Mouse (Mus musculus) hindbrain, embryonic 14.5 days (tissue): ENCODE measurements around the gene Klrd1. TPM values are rescaled to one million over a fixed set of nuclear protein-coding genes. Genes with fewer than 3 reads are reported as not detected.

Source experiments
- ATAC-seq: fragments of 200-750 bp; cut with Nextera tagmentation; 2 replicates; pipeline ENCODE4 v1.8.0; 2017; ENCODE audit warnings: moderate number of reproducible peaks, mild to moderate bottlenecking, moderate TSS enrichment, moderate library complexity; ENCODE audit not compliant: low FRiP score
- DNase-seq: peaks from one replicate; pipeline ENCODE4 v3.0.0-alpha.2; 2015; ENCODE audit warnings: low spot score
- H3K27ac ChIP-seq: fragments of 300-500 bp; sonication (generic); 2 replicates; pipeline ENCODE4 v1.5.1; 2014; ENCODE audit warnings: mild to moderate bottlenecking, moderate library complexity
- H3K27me3 ChIP-seq: fragments of 300-500 bp; sonication (generic); 2 replicates; pipeline ENCODE4 v1.6.1; 2014; ENCODE audit warnings: mild to moderate bottlenecking, low read length, mixed read lengths; ENCODE audit not compliant: control insufficient read depth, insufficient read depth
- H3K36me3 ChIP-seq: fragments of 300-500 bp; sonication (generic); replicated peaks from 2 replicates; pipeline ENCODE4 v1.6.1; 2014; ENCODE audit not compliant: control insufficient read depth, insufficient read depth
- H3K4me1 ChIP-seq: fragments of 300-500 bp; sonication (generic); replicated peaks from 2 replicates; pipeline ENCODE4 v1.6.1; 2014; ENCODE audit warnings: antibody characterized with exemption, low read length, mixed read lengths; ENCODE audit not compliant: control insufficient read depth, insufficient read depth
- H3K4me2 ChIP-seq: fragments of 300-500 bp; sonication (generic); replicated peaks from 2 replicates; pipeline ENCODE4 v1.6.1; 2014; ENCODE audit warnings: mild to moderate bottlenecking, moderate library complexity
- H3K4me3 ChIP-seq: fragments of 300-500 bp; sonication (generic); replicated peaks from 2 replicates; pipeline ENCODE4 v1.5.1; 2014; ENCODE audit warnings: mild to moderate bottlenecking, low read length
- H3K9ac ChIP-seq: fragments of 300-500 bp; sonication (generic); 2 replicates; pipeline ENCODE4 v1.6.1; 2014
- H3K9me3 ChIP-seq: fragments of 300-500 bp; sonication (generic); 2 replicates; pipeline ENCODE4 v1.6.1; 2016; ENCODE audit warnings: low read length; ENCODE audit not compliant: control insufficient read depth
- WGBS: fragments of 180-500 bp; shearing (Covaris S2); extraction: QIAGEN DNeasy Blood & Tissue Kit; methylation state at CpG from one replicate; pipeline ENCODE4 v1.1.7; 2014; 5-methylcytosine and 5-hydroxymethylcytosine counted together
- polyA plus RNA-seq: library from polyadenylated mRNA; unstranded; fragments of >200 nt; fragmentation: Nextera tagmentation; extraction: Ambion mirVana; gene quantifications from 2 replicates; pipeline ENCODE4 v1.2.1, GENCODE M21; 2014

The Klrd1 gene
- not detected in 2 replicates for polyA plus RNA-seq

- Histone ChIP-seq H3K36me3 (no peaks in the 10 kb centered on the region), H3K9ac (no peak within 1 kb of the TSS), H3K27me3 (no peaks in the 10 kb centered on the region), H3K27ac (no peak within 1 kb of the TSS), H3K4me3 (no peak within 1 kb of the TSS), H3K4me2 (no peak within 1 kb of the TSS), H3K4me1 (no peaks in the 10 kb centered on the region), H3K9me3 (no peaks in the 10 kb centered on the region)
- WGBS, result 90% methylated on average over 3 of the region's 3 CpGs
- DNase-seq (no peak), ATAC-seq (no peak)
These were observed at the start of gene Klrd1 for GRCm38 (mm10) chr6:129591508-129591907. TSS of gene Klrd1 (plus strand) at chr6:129591782.

GRCm38 (mm10) chr6:129541931-129542330, 49.7 kb upstream of the Klrd1 start:
- Histone ChIP-seq H3K9ac (no peak overlapping the region), H3K36me3 (peaks cover 60% of the 10 kb centered on the region), H3K27ac (no peak overlapping the region), H3K9me3 (no peaks in the 10 kb centered on the region), H3K4me2 (no peak overlapping the region), H3K4me3 (no peak overlapping the region), H3K27me3 (no peaks in the 10 kb centered on the region), H3K4me1 (0 out of 2 replicates have a peak, but pooled peaks cover under 1% of the 10 kb centered on the region)
- DNase-seq, result no peak
- 36% methylated on average over 9 of the region's 9 CpGs for WGBS
- ATAC-seq, result no peak

- DNase-seq (no peak), ATAC-seq (no peak)
- Histone ChIP-seq H3K9ac (no peak overlapping the region), H3K4me3 (no peak overlapping the region), H3K4me1 (no peaks in the 10 kb centered on the region), H3K27me3 (no peaks in the 10 kb centered on the region), H3K27ac (no peak overlapping the region), H3K36me3 (peaks cover 57% of the 10 kb centered on the region), H3K9me3 (no peaks in the 10 kb centered on the region), H3K4me2 (no peak overlapping the region)
- 93% methylated on average over 3 of the region's 3 CpGs for WGBS
These were observed 49.0 kb upstream of the Klrd1 start for GRCm38 (mm10) chr6:129542540-129542939.

GRCm38 (mm10) chr6:129543709-129544606, 47.6 kb upstream of the Klrd1 start:
- Histone ChIP-seq H3K9ac (no peak overlapping the region), H3K9me3 (no peaks in the 10 kb centered on the region), H3K27ac (no peak overlapping the region), H3K27me3 (no peaks in the 10 kb centered on the region), H3K4me1 (no peaks in the 10 kb centered on the region), H3K36me3 (peaks cover 42% of the 10 kb centered on the region), H3K4me2 (no peak overlapping the region), H3K4me3 (no peak overlapping the region)
- 54% methylated on average over 6 of the region's 6 CpGs for WGBS
- DNase-seq, result peak; percentile 80
- ATAC-seq, result peak; percentile 85

- DNase-seq (no peak), ATAC-seq (no peak)
- Histone ChIP-seq H3K9ac (no peak overlapping the region), H3K27me3 (no peaks in the 10 kb centered on the region), H3K36me3 (peaks cover 10% of the 10 kb centered on the region; the same call in 1 of the 2 replicates), H3K4me2 (no peak overlapping the region), H3K27ac (no peak overlapping the region), H3K4me3 (no peak overlapping the region), H3K4me1 (no peaks in the 10 kb centered on the region), H3K9me3 (no peaks in the 10 kb centered on the region)
- 90% methylated on average over 2 of the region's 2 CpGs for WGBS
These were observed 44.3 kb upstream of the Klrd1 start for GRCm38 (mm10) chr6:129547277-129547676.

- Histone ChIP-seq H3K9me3 (no peaks in the 10 kb centered on the region), H3K36me3 (0 out of 2 replicates have a peak, but pooled peaks cover 3% of the 10 kb centered on the region), H3K4me2 (no peak overlapping the region), H3K4me3 (no peak overlapping the region), H3K9ac (no peak overlapping the region), H3K4me1 (no peaks in the 10 kb centered on the region), H3K27me3 (no peaks in the 10 kb centered on the region), H3K27ac (no peak overlapping the region)
- 83% methylated on average over 3 of the region's 3 CpGs for WGBS
- no peak for DNase-seq
- no peak for ATAC-seq
These were observed 43.6 kb upstream of the Klrd1 start for GRCm38 (mm10) chr6:129548009-129548408.

- no peak overlapping the region for H3K4me3 ChIP-seq
- no peak overlapping the region for H3K27ac ChIP-seq
- no peaks in the 10 kb centered on the region for H3K27me3 ChIP-seq
- ATAC-seq (no peak), DNase-seq (no peak)
- no peak overlapping the region for H3K9ac ChIP-seq
- H3K4me2 ChIP-seq, result no peak overlapping the region
- H3K4me1 ChIP-seq, result peaks cover 3% of the 10 kb centered on the region; the same call in 1 of the 2 replicates
- no peaks in the 10 kb centered on the region for H3K36me3 ChIP-seq
- no peaks in the 10 kb centered on the region for H3K9me3 ChIP-seq
These were observed 34.1 kb upstream of the Klrd1 start for GRCm38 (mm10) chr6:129557298-129558023.

GRCm38 (mm10) chr6:129558946-129559640, 32.5 kb upstream of the Klrd1 start:
- Histone ChIP-seq H3K4me2 (0 out of 2 replicates have a peak overlapping the region, but pooled peaks have one; percentile 18), H3K9me3 (no peaks in the 10 kb centered on the region), H3K36me3 (no peaks in the 10 kb centered on the region), H3K27ac (no peak overlapping the region), H3K4me3 (no peak overlapping the region), H3K4me1 (peaks cover 3% of the 10 kb centered on the region; the same call in 1 of the 2 replicates), H3K9ac (no peak overlapping the region), H3K27me3 (no peaks in the 10 kb centered on the region)
- peak; percentile 90 for ATAC-seq
- WGBS, result 16% methylated on average over 12 of the region's 12 CpGs
- DNase-seq, result peak; percentile 88

- H3K4me3 ChIP-seq, result no peak overlapping the region
- no peaks in the 10 kb centered on the region for H3K27me3 ChIP-seq
- H3K27ac ChIP-seq, result no peak overlapping the region
- no peaks in the 10 kb centered on the region for H3K36me3 ChIP-seq
- H3K4me1 ChIP-seq, result peaks cover 3% of the 10 kb centered on the region; the same call in 1 of the 2 replicates
- WGBS, result 61% methylated on average over 4 of the region's 4 CpGs
- H3K9ac ChIP-seq, result no peak overlapping the region
- ATAC-seq (0 out of 2 replicates have a peak, but pooled peaks have one; percentile 5), DNase-seq (no peak)
- H3K4me2 ChIP-seq, result no peak overlapping the region
- no peaks in the 10 kb centered on the region for H3K9me3 ChIP-seq
These were observed 31.9 kb upstream of the Klrd1 start for GRCm38 (mm10) chr6:129559641-129560027.
